Mouse (Mus musculus): ENCODE data around the gene Zfp729a. TPM values are rescaled to one million over a fixed set of nuclear protein-coding genes. Genes with fewer than 3 reads are reported as not detected.
A peak's percentile ranks its signal among the peaks of the same experiment; 100 is the strongest.

The Zfp729a gene
- polyA plus RNA-seq, 1 experiment: 4.2 TPM

DNA sequence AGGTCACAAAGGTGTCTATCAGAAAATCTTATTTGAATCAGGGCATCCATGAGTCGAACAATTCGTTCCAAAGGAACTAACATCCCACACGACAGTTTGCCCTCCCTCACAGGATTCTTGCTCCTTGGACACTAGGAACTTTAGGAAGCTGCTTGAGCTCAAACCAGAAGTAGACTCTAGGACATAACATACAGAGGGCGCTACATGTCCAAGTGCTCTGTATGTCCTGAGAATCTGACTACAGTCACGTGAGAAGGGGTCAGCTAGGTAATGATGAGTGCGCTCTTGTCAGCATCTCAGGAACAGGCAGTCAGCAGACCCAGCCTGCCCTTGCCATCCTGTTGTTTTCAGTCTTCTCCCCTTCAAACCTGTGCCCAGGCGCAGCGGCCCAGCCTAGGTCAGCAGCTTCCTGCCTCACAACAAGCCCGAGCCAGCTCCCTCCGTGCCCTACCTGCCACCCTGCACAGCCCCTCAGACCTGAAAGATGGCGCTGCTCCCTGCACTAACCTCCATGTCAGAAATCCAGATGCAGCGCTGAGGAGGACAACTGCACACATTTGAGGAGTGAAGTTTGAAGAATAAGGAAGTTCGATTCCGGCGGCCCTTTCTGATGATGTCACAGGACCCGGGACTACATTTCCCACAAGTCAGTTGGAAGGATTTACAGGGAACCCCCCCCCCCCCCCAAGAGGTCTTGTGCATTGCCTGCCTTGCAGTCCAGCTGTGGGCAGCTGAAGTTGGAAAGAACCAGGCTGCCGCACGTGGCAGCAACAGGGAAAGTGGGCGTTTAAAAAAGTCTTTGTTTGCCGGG lies 28.3 kb downstream of the Zfp729a start, which contains the start of gene Zfp729b:
Gene Zfp729b (minus strand): TSS at position 642 of the 811 bp plus-strand sequence.
- Histone ChIP-seq H3K27me3 (ENCODE audit: control insufficient read depth, insufficient read depth, low read length) (no peaks in the 10 kb centered on the region), H3K4me1 (ENCODE audit: control insufficient read depth, insufficient read depth, low read length) (no peaks in the 10 kb centered on the region), H3K27ac (ENCODE audit: insufficient read depth, low read length) (peak within 1 kb of the TSS; percentile 77; the same call in 1 of the 2 replicates), H3K4me3 (replicated peaks; ENCODE audit: insufficient read depth, low read depth, low read length) (peak within 1 kb of the TSS; percentile 85)
- under 1% methylated on average over 20 of the region's 20 CpGs for WGBS
- DNase-seq: peak; percentile 89 to 93
- no peak; the same call in 1 of the 2 replicates for TF ChIP-seq CTCF (IDR thresholded peaks at IDR 0.05; ENCODE audit: borderline replicate concordance, insufficient read depth, low read depth, low read length)
- TF ChIP-seq POLR2A (IDR thresholded peaks at IDR 0.05; ENCODE audit: borderline replicate concordance, insufficient read depth, low read length): no peak

DNA sequence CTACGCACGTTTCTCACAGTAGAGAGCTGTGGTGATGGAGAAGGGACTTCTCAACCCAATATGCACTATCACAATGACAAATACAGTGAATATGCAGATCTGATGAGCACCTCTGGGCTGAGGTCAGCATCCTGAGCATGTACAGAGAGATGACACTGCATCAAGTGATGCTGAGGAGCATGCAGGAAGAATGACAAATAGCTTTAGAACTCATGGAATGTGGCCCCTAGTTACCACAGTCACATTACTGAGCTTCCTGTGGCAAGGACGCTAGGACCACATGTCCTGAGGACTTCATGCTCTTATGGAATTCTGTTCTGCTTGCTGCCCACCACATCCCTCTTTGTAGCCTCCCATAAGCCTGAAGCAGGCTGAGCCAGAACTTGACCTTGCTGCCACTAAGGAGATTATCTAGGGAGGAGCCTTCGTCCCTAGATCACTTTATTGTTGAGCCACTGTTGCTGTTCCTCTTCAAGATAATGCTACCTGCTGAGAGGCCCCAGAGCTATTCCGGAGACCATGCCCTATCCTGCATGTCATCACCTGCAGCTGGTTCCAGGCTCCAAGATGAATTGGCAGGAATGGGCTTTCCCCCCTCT lies 64.9 kb downstream of the Zfp729a start:
- H3K4me3 ChIP-seq (replicated peaks; ENCODE audit: insufficient read depth, low read depth, low read length): no peak overlapping the region
- DNase-seq: no peak
- H3K27ac ChIP-seq (ENCODE audit: insufficient read depth, low read length): no peak overlapping the region
- H3K27me3 ChIP-seq (ENCODE audit: control insufficient read depth, insufficient read depth, low read length): no peaks in the 10 kb centered on the region
- TF ChIP-seq POLR2A (IDR thresholded peaks at IDR 0.05; ENCODE audit: borderline replicate concordance, insufficient read depth, low read length): no peak
- no peak for TF ChIP-seq CTCF (IDR thresholded peaks at IDR 0.05; ENCODE audit: borderline replicate concordance, insufficient read depth, low read depth, low read length)
- no peaks in the 10 kb centered on the region for H3K4me1 ChIP-seq (ENCODE audit: control insufficient read depth, insufficient read depth, low read length)
- 70% methylated on average over 5 of the region's 5 CpGs for WGBS

Other genes starting within 250 kb of the Zfp729a start
- gene Zfp429, start 238.0 kb downstream of the Zfp729a start, polyA plus RNA-seq (2012; rRNA removed): 2.9 and 3.2 TPM in 2 replicates
- 0.97 and 1.0 TPM in 2 replicates for gene Zfp459, start 216.4 kb downstream of the Zfp729a start, polyA plus RNA-seq (2012; rRNA removed)
- 7.4 and 8.4 TPM in 2 replicates for gene Zfp874a, start 186.2 kb downstream of the Zfp729a start, polyA plus RNA-seq (2012; rRNA removed)
- 10.0 and 12.6 TPM in 2 replicates for gene Zfp874b, start 153.5 kb downstream of the Zfp729a start, polyA plus RNA-seq (2012; rRNA removed)
- 7.1 and 7.7 TPM in 2 replicates for gene Zfp58, start 137.2 kb downstream of the Zfp729a start, polyA plus RNA-seq (2012; rRNA removed)
- not detected in 2 replicates for gene Gm26965, start 111.6 kb downstream of the Zfp729a start, polyA plus RNA-seq (2012; rRNA removed)
- 27.9 and 29.0 TPM in 2 replicates for gene Zfp87, start 111.6 kb downstream of the Zfp729a start, polyA plus RNA-seq (2012; rRNA removed)
- gene Zfp748, start 84.0 kb downstream of the Zfp729a start, polyA plus RNA-seq (2012; rRNA removed): 6.8 and 7.0 TPM in 2 replicates
- 3.8 TPM in 2 replicates for gene Zfp729b, start 28.1 kb downstream of the Zfp729a start, polyA plus RNA-seq (2012; rRNA removed)
- not detected in 2 replicates for gene Gm49345, start within 50 bp of the Zfp729a start, polyA plus RNA-seq (2012; rRNA removed)
- gene Zfp738, start 49.3 kb upstream of the Zfp729a start, polyA plus RNA-seq (2012; rRNA removed): 11.5 and 13.5 TPM in 2 replicates
- 4.4 and 4.9 TPM in 2 replicates for gene Zfp65, start 91.4 kb upstream of the Zfp729a start, polyA plus RNA-seq (2012; rRNA removed)
- gene Zfp85, start 117.4 kb upstream of the Zfp729a start, polyA plus RNA-seq (2012; rRNA removed): 4.0 and 5.0 TPM in 2 replicates
- gene Zfp493, start 141.9 kb upstream of the Zfp729a start, polyA plus RNA-seq (2012; rRNA removed): 2.8 and 3.3 TPM in 2 replicates
- gene Zfp273, start 175.9 kb upstream of the Zfp729a start, polyA plus RNA-seq (2012; rRNA removed): 5.4 and 6.0 TPM in 2 replicates
- gene Gm10037, start 193.3 kb upstream of the Zfp729a start, polyA plus RNA-seq (2012; rRNA removed): 10.4 and 12.3 TPM in 2 replicates
- gene BC048507, start 225.5 kb upstream of the Zfp729a start, polyA plus RNA-seq (2012; rRNA removed): not detected in 2 replicates

All from cerebellum, adult 2 months (tissue).